Mouse (Mus musculus): ENCODE data around the gene Kcnq1. TPM values are rescaled to one million over a fixed set of nuclear protein-coding genes. Genes with fewer than 3 reads are reported as not detected.

Kcnq1 gene
- polyA plus RNA-seq, 1 experiment = not detected

- Histone ChIP-seq H3K27me3 (ENCODE audit: control insufficient read depth, insufficient read depth, insufficient read length) (peaks cover 50% of the 10 kb centered on the region), H3K4me3 (ENCODE audit: insufficient read depth, poor library complexity, severe bottlenecking) (no peak overlapping the region), H3ac (ENCODE audit: control insufficient read depth, insufficient read length, low read depth) (no peak overlapping the region), H3K79me3 (ENCODE audit: low read depth) (no peaks in the 10 kb centered on the region), H3K36me3 (ENCODE audit: control insufficient read depth, insufficient read depth) (no peaks in the 10 kb centered on the region), H3K79me2 (ENCODE audit: control insufficient read depth, insufficient read depth) (no peaks in the 10 kb centered on the region)
- TF ChIP-seq CEBPB (IDR thresholded peaks at IDR 0.05; ENCODE audit: low read depth) = no peak
- TF ChIP-seq MYOD1 (IDR thresholded peaks at IDR 0.05; ENCODE audit: control insufficient read depth, insufficient read length, low read depth) = no peak
- TF ChIP-seq MYOG (IDR thresholded peaks at IDR 0.05; ENCODE audit: control insufficient read depth, extremely low read depth, insufficient read length) = no peak
- no peak for TF ChIP-seq USF1 (IDR thresholded peaks at IDR 0.05; ENCODE audit: low read depth)
- no peak for TF ChIP-seq CTCF (IDR thresholded peaks at IDR 0.05; ENCODE audit: control insufficient read depth, insufficient read depth, insufficient read length)
- TF ChIP-seq MAX (IDR thresholded peaks at IDR 0.05) = no peak
- TF ChIP-seq FOSL1 (IDR thresholded peaks at IDR 0.05; ENCODE audit: insufficient read depth, low read length, poor library complexity, severe bottlenecking) = no peak
These were observed 2.0 kb downstream of the Kcnq1 start for GRCm38 (mm10) chr7:143108200-143108599.

DNA sequence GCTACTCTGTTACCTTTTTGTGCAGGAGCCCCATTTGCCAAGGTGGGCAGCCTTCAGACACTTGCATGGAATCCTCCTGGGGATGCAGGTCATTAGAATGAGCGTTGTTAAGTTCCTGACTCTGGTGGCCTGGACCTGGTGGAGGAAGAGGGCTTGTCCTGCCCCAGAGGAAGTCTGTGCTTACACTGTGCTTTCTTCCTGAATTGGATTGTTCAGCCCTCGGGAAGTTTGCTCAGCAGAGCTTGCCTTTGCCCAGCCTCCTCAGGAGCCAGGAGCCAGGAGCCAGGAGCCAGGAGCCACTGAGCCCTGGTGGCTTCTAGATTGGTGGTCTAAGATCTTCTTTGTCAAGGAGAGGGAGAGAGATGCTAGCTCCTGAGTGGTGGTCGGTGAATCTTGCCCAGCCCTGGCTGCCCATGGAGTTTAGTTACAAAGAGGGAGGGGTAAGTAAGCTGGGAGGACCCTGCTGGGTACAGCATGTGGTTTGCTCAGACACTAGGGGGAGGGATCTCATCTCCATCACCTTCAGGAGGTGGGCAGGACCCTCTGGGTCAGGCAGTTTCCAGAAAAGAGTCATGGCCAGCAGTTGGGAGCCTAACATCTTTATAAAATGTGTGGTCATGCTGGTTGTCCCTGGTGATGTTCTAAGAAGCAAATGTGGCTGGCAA is 3.0 kb downstream of the Kcnq1 start:
- no peaks in the 10 kb centered on the region for H3K79me2 ChIP-seq (ENCODE audit: control insufficient read depth, insufficient read depth)
- no peaks in the 10 kb centered on the region for H3K79me3 ChIP-seq (ENCODE audit: low read depth)
- peaks cover 50% of the 10 kb centered on the region for H3K27me3 ChIP-seq (ENCODE audit: control insufficient read depth, insufficient read depth, insufficient read length)
- H3K36me3 ChIP-seq (ENCODE audit: control insufficient read depth, insufficient read depth) = no peaks in the 10 kb centered on the region
- no peak for TF ChIP-seq CTCF (IDR thresholded peaks at IDR 0.05; ENCODE audit: control insufficient read depth, insufficient read depth, insufficient read length)
- no peak for TF ChIP-seq CEBPB (IDR thresholded peaks at IDR 0.05; ENCODE audit: low read depth)
- TF ChIP-seq MYOD1 (IDR thresholded peaks at IDR 0.05; ENCODE audit: control insufficient read depth, insufficient read length, low read depth) = no peak
- TF ChIP-seq FOSL1 (IDR thresholded peaks at IDR 0.05; ENCODE audit: insufficient read depth, low read length, poor library complexity, severe bottlenecking) = no peak
- no peak for TF ChIP-seq USF1 (IDR thresholded peaks at IDR 0.05; ENCODE audit: low read depth)
- no peak for TF ChIP-seq MYOG (IDR thresholded peaks at IDR 0.05; ENCODE audit: control insufficient read depth, extremely low read depth, insufficient read length)
- no peak for TF ChIP-seq MAX (IDR thresholded peaks at IDR 0.05)
- no peak overlapping the region for H3K4me3 ChIP-seq (ENCODE audit: insufficient read depth, poor library complexity, severe bottlenecking)
- H3ac ChIP-seq (ENCODE audit: control insufficient read depth, insufficient read length, low read depth) = no peak overlapping the region

GRCm38 (mm10) chr7:143109696-143110095 is 3.5 kb downstream of the Kcnq1 start:
- TF ChIP-seq USF1 (IDR thresholded peaks at IDR 0.05; ENCODE audit: low read depth) (no peak), CEBPB (IDR thresholded peaks at IDR 0.05; ENCODE audit: low read depth) (no peak), CTCF (IDR thresholded peaks at IDR 0.05; ENCODE audit: control insufficient read depth, insufficient read depth, insufficient read length) (no peak), MYOD1 (IDR thresholded peaks at IDR 0.05; ENCODE audit: control insufficient read depth, insufficient read length, low read depth) (no peak), MAX (IDR thresholded peaks at IDR 0.05) (no peak), FOSL1 (IDR thresholded peaks at IDR 0.05; ENCODE audit: insufficient read depth, low read length, poor library complexity, severe bottlenecking) (no peak), MYOG (IDR thresholded peaks at IDR 0.05; ENCODE audit: control insufficient read depth, extremely low read depth, insufficient read length) (no peak)
- Histone ChIP-seq H3K79me3 (ENCODE audit: low read depth) (no peaks in the 10 kb centered on the region), H3K36me3 (ENCODE audit: control insufficient read depth, insufficient read depth) (no peaks in the 10 kb centered on the region), H3K4me3 (ENCODE audit: insufficient read depth, poor library complexity, severe bottlenecking) (no peak overlapping the region), H3K27me3 (ENCODE audit: control insufficient read depth, insufficient read depth, insufficient read length) (peaks cover 47% of the 10 kb centered on the region), H3ac (ENCODE audit: control insufficient read depth, insufficient read length, low read depth) (no peak overlapping the region), H3K79me2 (ENCODE audit: control insufficient read depth, insufficient read depth) (no peaks in the 10 kb centered on the region)

DNA sequence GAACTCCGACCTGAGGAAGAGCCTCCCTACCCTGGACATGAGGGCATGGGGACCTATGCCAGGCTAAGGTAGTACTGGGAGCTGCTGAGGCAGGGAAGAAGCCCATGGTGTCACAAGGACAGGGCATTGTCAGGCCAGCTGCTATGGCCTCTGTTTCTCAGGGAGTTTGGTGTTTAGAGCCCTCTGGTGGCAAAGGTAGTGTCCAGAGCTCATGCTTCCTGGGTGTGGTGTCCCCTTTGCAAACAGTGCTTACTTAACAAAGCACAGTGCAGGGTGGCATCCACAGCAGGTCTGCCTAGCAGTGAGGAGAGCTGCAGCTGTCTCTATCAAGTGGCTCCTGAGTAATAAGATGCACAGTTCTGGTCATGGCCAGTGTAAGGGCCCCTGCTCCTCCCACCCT is 4.6 kb downstream of the Kcnq1 start:
- Histone ChIP-seq H3K79me2 (ENCODE audit: control insufficient read depth, insufficient read depth) (no peaks in the 10 kb centered on the region), H3K27me3 (ENCODE audit: control insufficient read depth, insufficient read depth, insufficient read length) (peaks cover 36% of the 10 kb centered on the region), H3K36me3 (ENCODE audit: control insufficient read depth, insufficient read depth) (no peaks in the 10 kb centered on the region), H3K79me3 (ENCODE audit: low read depth) (no peaks in the 10 kb centered on the region), H3ac (ENCODE audit: control insufficient read depth, insufficient read length, low read depth) (no peak overlapping the region), H3K4me3 (ENCODE audit: insufficient read depth, poor library complexity, severe bottlenecking) (no peak overlapping the region)
- TF ChIP-seq USF1 (IDR thresholded peaks at IDR 0.05; ENCODE audit: low read depth) = no peak
- TF ChIP-seq FOSL1 (IDR thresholded peaks at IDR 0.05; ENCODE audit: insufficient read depth, low read length, poor library complexity, severe bottlenecking) = no peak
- TF ChIP-seq MAX (IDR thresholded peaks at IDR 0.05) = no peak
- no peak for TF ChIP-seq MYOD1 (IDR thresholded peaks at IDR 0.05; ENCODE audit: control insufficient read depth, insufficient read length, low read depth)
- no peak for TF ChIP-seq CEBPB (IDR thresholded peaks at IDR 0.05; ENCODE audit: low read depth)
- no peak for TF ChIP-seq MYOG (IDR thresholded peaks at IDR 0.05; ENCODE audit: control insufficient read depth, extremely low read depth, insufficient read length)
- no peak for TF ChIP-seq CTCF (IDR thresholded peaks at IDR 0.05; ENCODE audit: control insufficient read depth, insufficient read depth, insufficient read length)

DNA sequence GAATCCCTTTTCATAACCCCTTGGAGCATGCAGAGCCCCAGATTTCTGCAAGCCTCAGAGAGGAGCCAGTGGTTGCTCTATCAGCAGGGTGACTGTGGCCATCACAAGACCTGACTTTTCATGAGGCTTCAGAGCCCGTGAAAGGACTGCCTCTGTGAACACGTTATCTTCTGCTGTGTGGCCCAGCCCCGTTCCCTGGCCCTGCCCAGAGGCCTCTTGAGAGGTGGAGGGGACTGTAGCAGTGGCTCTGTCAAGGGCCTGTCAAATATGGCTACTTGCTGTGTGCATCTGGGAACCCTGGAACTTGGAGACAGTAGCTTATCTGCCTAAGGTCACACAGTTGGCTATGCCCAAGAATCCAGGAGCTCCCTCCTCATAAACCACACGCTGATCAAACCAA is 5.6 kb downstream of the Kcnq1 start:
- Histone ChIP-seq H3K27me3 (ENCODE audit: control insufficient read depth, insufficient read depth, insufficient read length) (peaks cover 27% of the 10 kb centered on the region), H3K4me3 (ENCODE audit: insufficient read depth, poor library complexity, severe bottlenecking) (no peak overlapping the region), H3K36me3 (ENCODE audit: control insufficient read depth, insufficient read depth) (no peaks in the 10 kb centered on the region), H3ac (ENCODE audit: control insufficient read depth, insufficient read length, low read depth) (no peak overlapping the region), H3K79me2 (ENCODE audit: control insufficient read depth, insufficient read depth) (no peaks in the 10 kb centered on the region), H3K79me3 (ENCODE audit: low read depth) (no peaks in the 10 kb centered on the region)
- no peak for TF ChIP-seq MYOD1 (IDR thresholded peaks at IDR 0.05; ENCODE audit: control insufficient read depth, insufficient read length, low read depth)

DNA sequence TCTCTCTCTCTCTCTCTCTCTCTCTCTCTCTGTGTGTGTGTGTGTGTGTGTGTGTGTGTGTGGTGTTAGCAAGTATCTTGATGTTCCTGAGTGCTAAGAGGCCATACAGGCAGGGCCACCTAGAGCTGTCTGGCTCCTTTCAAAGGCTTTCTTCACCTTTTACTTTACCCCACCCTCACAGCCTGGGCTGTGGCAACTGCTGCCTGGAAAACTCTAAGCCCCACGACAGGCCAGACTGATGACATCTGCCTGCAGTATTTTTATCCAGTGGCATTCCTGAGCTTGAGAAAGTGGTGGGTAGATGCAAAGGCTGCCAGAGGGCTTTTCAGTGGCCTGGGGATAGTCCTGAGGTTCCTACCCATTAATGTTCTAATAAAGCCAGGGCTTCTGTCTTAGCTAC is 6.2 kb downstream of the Kcnq1 start:
- Histone ChIP-seq H3ac (ENCODE audit: control insufficient read depth, insufficient read length, low read depth) (no peak overlapping the region), H3K4me3 (ENCODE audit: insufficient read depth, poor library complexity, severe bottlenecking) (no peak overlapping the region), H3K27me3 (ENCODE audit: control insufficient read depth, insufficient read depth, insufficient read length) (peaks cover 20% of the 10 kb centered on the region), H3K36me3 (ENCODE audit: control insufficient read depth, insufficient read depth) (no peaks in the 10 kb centered on the region), H3K79me3 (ENCODE audit: low read depth) (no peaks in the 10 kb centered on the region), H3K79me2 (ENCODE audit: control insufficient read depth, insufficient read depth) (no peaks in the 10 kb centered on the region)
- TF ChIP-seq MYOD1 (IDR thresholded peaks at IDR 0.05; ENCODE audit: control insufficient read depth, insufficient read length, low read depth) = no peak
- no peak for TF ChIP-seq MAX (IDR thresholded peaks at IDR 0.05)
- TF ChIP-seq CEBPB (IDR thresholded peaks at IDR 0.05; ENCODE audit: low read depth) = no peak
- TF ChIP-seq CTCF (IDR thresholded peaks at IDR 0.05; ENCODE audit: control insufficient read depth, insufficient read depth, insufficient read length) = no peak
- no peak for TF ChIP-seq USF1 (IDR thresholded peaks at IDR 0.05; ENCODE audit: low read depth)
- no peak for TF ChIP-seq FOSL1 (IDR thresholded peaks at IDR 0.05; ENCODE audit: insufficient read depth, low read length, poor library complexity, severe bottlenecking)
- no peak for TF ChIP-seq MYOG (IDR thresholded peaks at IDR 0.05; ENCODE audit: control insufficient read depth, extremely low read depth, insufficient read length)

Measured in C2C12 (cell line).